Mouse (Mus musculus) megakaryocyte, embryonic 14.5 days (primary cell): ENCODE data around the gene Draxin.

Experiments used
- FLI1 ChIP-seq: IDR thresholded peaks from 2 replicates; pipeline ENCODE4 v1.6.1; 2012; ENCODE audit warnings: low read length, inconsistent platforms, mixed read lengths
- GATA1 ChIP-seq: IDR thresholded peaks from 3 replicates; pipeline ENCODE4 v1.6.1; 2012; ENCODE audit warnings: mixed read lengths, low read length, inconsistent platforms, borderline replicate concordance

DNA sequence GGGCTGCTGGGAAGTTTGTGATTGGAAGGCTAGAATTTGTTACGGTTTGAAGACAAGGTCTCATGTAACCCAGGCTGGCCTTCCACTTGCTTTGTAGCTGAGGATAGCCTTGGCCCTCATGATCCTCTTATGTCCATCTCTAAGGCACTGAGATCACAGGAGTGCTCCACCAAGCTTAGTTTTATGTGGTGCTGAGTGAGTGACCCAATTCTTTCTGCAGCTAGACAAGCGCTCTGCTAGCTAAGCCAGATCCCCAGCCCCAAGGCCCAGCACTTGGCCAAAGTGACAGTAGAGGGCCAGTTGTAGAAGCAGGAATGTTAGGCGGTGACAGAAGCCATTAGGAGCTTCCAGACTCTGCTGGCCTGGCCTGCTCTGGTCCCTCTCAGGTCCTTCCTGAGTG lies 26.4 kb downstream of the Draxin start:
- TF ChIP-seq GATA1 (no peak), FLI1 (no peak)
